Mouse (Mus musculus) myocyte (in vitro differentiated cells): ENCODE results near the gene Gnai1.

Experiments
- CEBPB ChIP-seq: IDR thresholded peaks from 2 replicates; pipeline ENCODE4 v1.6.1; 2011; ENCODE audit warnings: mild to moderate bottlenecking, moderate library complexity; ENCODE audit not compliant: poor library complexity, insufficient read depth, severe bottlenecking
- E2F4 ChIP-seq: IDR thresholded peaks from one replicate; pipeline ENCODE4 v1.6.1; 2011; ENCODE audit warnings: mild to moderate bottlenecking, control low read depth, moderate library complexity; ENCODE audit not compliant: insufficient read depth
- MAX ChIP-seq: IDR thresholded peaks from one replicate; pipeline ENCODE4 v1.6.1; 2011; ENCODE audit warnings: low read depth, mild to moderate bottlenecking, control low read depth
- POLR2A ChIP-seq: IDR thresholded peaks from one replicate; pipeline ENCODE4 v1.6.1; 2011; ENCODE audit warnings: low read depth, mild to moderate bottlenecking, control low read depth, moderate library complexity; ENCODE audit not compliant: insufficient read length
- TCF12 ChIP-seq: IDR thresholded peaks from one replicate; pipeline ENCODE4 v1.6.1; 2011; ENCODE audit warnings: mild to moderate bottlenecking, control low read depth; ENCODE audit not compliant: poor library complexity, insufficient read depth, severe bottlenecking
- USF1 ChIP-seq: IDR thresholded peaks from one replicate; pipeline ENCODE4 v1.6.1; 2011; ENCODE audit warnings: low read depth, mild to moderate bottlenecking, control low read depth, moderate library complexity

- TF ChIP-seq POLR2A (no peak), TCF12 (no peak), E2F4 (no peak), CEBPB (no peak), USF1 (no peak), MAX (no peak)
Measured at GRCm38 (mm10) chr5:18358778-18359177, 1.4 kb downstream of the Gnai1 start.
